Mouse (Mus musculus) cerebellum, adult 2 months (tissue): ENCODE measurements around the gene Zfp956. TPM values are rescaled to one million over a fixed set of nuclear protein-coding genes. Genes with fewer than 3 reads are reported as not detected.

Source experiments
- DNase-seq, 2 experiments: peaks; one replicate each; pipeline ENCODE4 v3.0.0; 2021
- H3K27ac ChIP-seq: fragments of 200-500 bp; 2 replicates; pipeline ENCODE4 v1.5.1; 2012; ENCODE audit warnings: low read length, control low read depth, inconsistent platforms; ENCODE audit not compliant: insufficient read depth
- H3K27me3 ChIP-seq: fragments of 200-500 bp; 2 replicates; pipeline ENCODE4 v1.6.1; 2012; ENCODE audit warnings: inconsistent platforms, mild to moderate bottlenecking, low read length, moderate library complexity; ENCODE audit not compliant: control insufficient read depth, insufficient read depth
- H3K4me1 ChIP-seq: fragments of 200-500 bp; 2 replicates; pipeline ENCODE4 v1.6.1; 2011; ENCODE audit warnings: low read length; ENCODE audit not compliant: control insufficient read depth, insufficient read depth
- H3K4me3 ChIP-seq: fragments of 200-500 bp; replicated peaks from 2 replicates; pipeline ENCODE3; 2011; ENCODE audit warnings: mild to moderate bottlenecking, low read depth, low read length, control low read depth; ENCODE audit not compliant: insufficient read depth
- CTCF ChIP-seq: fragments of 200-500 bp; IDR thresholded peaks from 2 replicates; pipeline ENCODE4 v1.5.1; 2011; ENCODE audit warnings: low read depth, mild to moderate bottlenecking, control low read depth, low read length, moderate library complexity, borderline replicate concordance; ENCODE audit not compliant: insufficient read depth
- POLR2A ChIP-seq: fragments of 200-500 bp; IDR thresholded peaks from 2 replicates; pipeline ENCODE4 v1.6.1; 2011; ENCODE audit warnings: low read length, control low read depth, borderline replicate concordance; ENCODE audit not compliant: insufficient read depth
- WGBS: fragments of 180-500 bp; shearing (Covaris S2); methylation state at CpG from one replicate; pipeline ENCODE4 v1.1.7; 2018; 5-methylcytosine and 5-hydroxymethylcytosine counted together
- polyA plus RNA-seq: library from polyadenylated mRNA; depleted of rRNA; stranded (reverse); fragments of >200 nt; gene quantifications from 2 replicates; pipeline ENCODE4 v1.2.3, GENCODE M21; 2012; rRNA removed

Gene Zfp956
- polyA plus RNA-seq, 1 experiment: 34.4 TPM

GRCm38 (mm10) chr6:47995661-47996060 lies 42.5 kb downstream of the Zfp956 start:
- no peak overlapping the region for H3K27ac ChIP-seq
- DNase-seq: no peak
- H3K4me3 ChIP-seq: no peak overlapping the region
- TF ChIP-seq CTCF (no peak), POLR2A (no peak)
- 77% methylated on average over 9 of the region's 9 CpGs for WGBS
- no peaks in the 10 kb centered on the region for H3K27me3 ChIP-seq
- H3K4me1 ChIP-seq: no peaks in the 10 kb centered on the region

- 50% methylated on average over 8 of the region's 8 CpGs for WGBS
- H3K27ac ChIP-seq: no peak overlapping the region
These were observed 57.5 kb downstream of the Zfp956 start for GRCm38 (mm10) chr6:48010727-48011126.

More at GRCm38 (mm10) chr6:48010727-48011126, 57.5 kb downstream of the Zfp956 start:
- Histone ChIP-seq H3K4me1 (no peaks in the 10 kb centered on the region), H3K4me3 (no peak overlapping the region), H3K27me3 (no peaks in the 10 kb centered on the region)
- TF ChIP-seq POLR2A (no peak), CTCF (no peak)
- DNase-seq: no peak

Other genes starting within 250 kb of the Zfp956 start
- 30.1 and 31.9 TPM in 2 replicates for gene Pdia4, start 140.0 kb upstream of the Zfp956 start, polyA plus RNA-seq
- gene Zfp786, start 122.5 kb upstream of the Zfp956 start, polyA plus RNA-seq: 2.9 and 3.0 TPM in 2 replicates
- 20.0 and 21.2 TPM in 2 replicates for gene Zfp398, start 117.7 kb upstream of the Zfp956 start, polyA plus RNA-seq
- 14.0 and 16.6 TPM in 2 replicates for gene Zfp282, start 76.2 kb upstream of the Zfp956 start, polyA plus RNA-seq
- gene Zfp212, start 32.9 kb upstream of the Zfp956 start, polyA plus RNA-seq: 17.2 and 19.0 TPM in 2 replicates
- 27.6 and 35.2 TPM in 2 replicates for gene Zfp777, start 95.5 kb downstream of the Zfp956 start, polyA plus RNA-seq
- gene Zfp746, start 133.2 kb downstream of the Zfp956 start, polyA plus RNA-seq: 32.2 and 33.3 TPM in 2 replicates